Mouse (Mus musculus) kidney, embryonic 15.5 days (tissue): Measurements from ENCODE around the gene Gm10392. TPM values are rescaled to one million over a fixed set of nuclear protein-coding genes. Genes with fewer than 3 reads are reported as not detected.
A peak's percentile ranks its signal among the peaks of the same experiment; 100 is the strongest.

ENCODE experiments used
- ATAC-seq: fragments of 200-750 bp; cut with Nextera tagmentation; replicated peaks from 2 replicates; pipeline ENCODE4 v1.8.0; 2017; ENCODE audit warnings: moderate TSS enrichment; ENCODE audit not compliant: low FRiP score
- H3K27ac ChIP-seq: fragments of 300-500 bp; sonication (generic); 2 replicates; pipeline ENCODE4 v1.5.1; 2015; ENCODE audit warnings: mild to moderate bottlenecking, inconsistent platforms
- H3K27me3 ChIP-seq: fragments of 300-500 bp; sonication (generic); 2 replicates; pipeline ENCODE4 v1.6.1; 2015; ENCODE audit warnings: inconsistent platforms
- H3K36me3 ChIP-seq: fragments of 300-500 bp; sonication (generic); 2 replicates; pipeline ENCODE4 v1.6.1; 2015; ENCODE audit warnings: inconsistent platforms
- H3K4me1 ChIP-seq: fragments of 300-500 bp; sonication (generic); 2 replicates; pipeline ENCODE4 v1.6.1; 2015; ENCODE audit warnings: inconsistent platforms
- H3K4me2 ChIP-seq: fragments of 300-500 bp; sonication (generic); 2 replicates; pipeline ENCODE4 v1.6.1; 2015; ENCODE audit warnings: moderate library complexity, mild to moderate bottlenecking, inconsistent platforms
- H3K4me3 ChIP-seq: fragments of 300-500 bp; sonication (generic); replicated peaks from 2 replicates; pipeline ENCODE4 v1.5.1; 2015; ENCODE audit warnings: mild to moderate bottlenecking, inconsistent platforms
- H3K9ac ChIP-seq: fragments of 300-500 bp; sonication (generic); 2 replicates; pipeline ENCODE4 v1.6.1; 2015; ENCODE audit warnings: mild to moderate bottlenecking, inconsistent platforms
- H3K9me3 ChIP-seq: fragments of 300-500 bp; sonication (generic); replicated peaks from 2 replicates; pipeline ENCODE4 v1.6.1; 2016; ENCODE audit warnings: inconsistent platforms
- WGBS: fragments of 180-500 bp; shearing (Covaris S2); methylation state at CpG from one replicate; pipeline ENCODE4 v1.1.7; 2015; ENCODE audit warnings: mixed read lengths; 5-methylcytosine and 5-hydroxymethylcytosine counted together
- polyA plus RNA-seq: library from polyadenylated mRNA; unstranded; fragments of >200 nt; fragmentation: Nextera tagmentation; extraction: Ambion mirVana; gene quantifications from 2 replicates; pipeline ENCODE4 v1.2.1, GENCODE M21; 2015

The Gm10392 gene
- polyA plus RNA-seq, 1 experiment from 2014 or later = 0.27 TPM

- Histone ChIP-seq H3K27ac (no peak overlapping the region), H3K9ac (no peak overlapping the region), H3K4me3 (no peak overlapping the region), H3K36me3 (peaks cover 85% of the 10 kb centered on the region), H3K27me3 (no peaks in the 10 kb centered on the region), H3K9me3 (no peaks in the 10 kb centered on the region), H3K4me1 (peaks cover 40% of the 10 kb centered on the region), H3K4me2 (no peak overlapping the region)
- WGBS = 86% methylated on average over 22 of the region's 22 CpGs
- ATAC-seq = no peak
These were observed 13.6 kb downstream of the Gm10392 start for GRCm38 (mm10) chr11:77505291-77505980.

DNA sequence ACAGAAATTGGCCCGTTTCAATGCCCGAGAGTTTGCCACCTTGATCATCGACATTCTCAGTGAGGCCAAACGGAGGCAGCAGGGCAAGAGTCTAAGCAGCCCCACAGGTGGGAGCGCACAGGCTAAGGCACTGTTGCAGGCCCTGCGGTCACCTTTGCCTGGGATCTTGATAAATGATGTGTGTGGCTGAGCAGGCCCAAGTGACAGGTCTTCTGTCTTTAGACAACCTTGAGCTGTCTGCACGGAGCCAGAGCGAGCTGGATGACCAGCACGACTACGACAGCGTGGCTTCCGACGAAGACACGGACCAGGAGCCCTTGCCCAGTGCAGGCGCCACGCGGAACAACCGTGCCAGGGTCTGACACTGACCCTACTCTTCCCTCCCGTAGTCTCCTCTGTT, 14.6 kb downstream of the Gm10392 start:
- H3K9me3 ChIP-seq = no peaks in the 10 kb centered on the region
- H3K27ac ChIP-seq = no peak overlapping the region
- H3K4me1 ChIP-seq = peaks cover 34% of the 10 kb centered on the region
- 95% methylated on average over 19 of the region's 19 CpGs for WGBS
- H3K4me2 ChIP-seq = no peak overlapping the region
- H3K4me3 ChIP-seq = no peak overlapping the region
- H3K36me3 ChIP-seq = peaks cover 92% of the 10 kb centered on the region
- no peak for ATAC-seq
- H3K9ac ChIP-seq = no peak overlapping the region
- no peaks in the 10 kb centered on the region for H3K27me3 ChIP-seq

DNA sequence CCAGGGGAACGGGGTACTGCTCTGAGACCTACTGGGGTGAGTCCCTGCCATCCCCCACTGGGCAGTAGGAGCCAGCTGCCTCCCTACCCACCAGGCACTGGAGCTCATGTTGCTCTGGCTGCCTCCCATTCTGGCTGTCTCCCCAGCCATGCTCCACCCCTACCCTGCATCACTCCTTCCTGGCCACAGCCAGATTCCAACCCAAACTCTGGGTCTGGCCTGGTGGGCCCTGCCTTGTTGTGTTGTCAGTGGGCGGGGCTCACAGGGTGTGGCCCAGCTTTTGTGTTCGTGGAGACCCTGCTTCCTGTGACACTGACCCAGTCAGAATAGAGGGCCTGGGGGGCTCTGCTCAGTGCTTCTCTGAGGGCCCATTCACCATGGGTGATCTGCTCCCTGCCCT, 15.5 kb downstream of the Gm10392 start:
- 64% methylated on average over 3 of the region's 3 CpGs for WGBS
- H3K9ac ChIP-seq = no peak overlapping the region
- H3K4me2 ChIP-seq = no peak overlapping the region
- ATAC-seq = no peak
- no peak overlapping the region for H3K27ac ChIP-seq
- H3K36me3 ChIP-seq = peaks cover 88% of the 10 kb centered on the region
- no peak overlapping the region for H3K4me3 ChIP-seq
- no peaks in the 10 kb centered on the region for H3K9me3 ChIP-seq
- peaks cover 30% of the 10 kb centered on the region for H3K4me1 ChIP-seq
- no peaks in the 10 kb centered on the region for H3K27me3 ChIP-seq

DNA sequence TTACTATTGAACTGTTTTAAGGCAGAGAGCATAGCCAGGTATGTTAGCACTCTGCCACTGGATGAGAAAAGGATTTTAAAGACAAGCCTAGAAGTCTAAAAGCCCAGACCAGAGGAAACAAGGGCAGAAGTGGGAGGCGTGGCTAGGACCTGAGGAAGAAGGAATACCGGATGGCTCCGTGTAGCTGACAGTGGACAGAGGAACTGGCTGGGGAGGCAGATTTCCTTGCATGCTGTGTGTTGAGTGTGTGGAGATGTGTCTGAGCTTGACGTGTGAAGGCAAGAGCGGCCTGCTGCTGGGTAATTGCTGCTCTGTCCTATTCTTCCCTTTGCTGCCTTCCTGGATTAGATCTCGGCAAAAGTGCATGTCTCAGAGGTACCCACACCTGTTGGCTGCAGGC, 16.5 kb downstream of the Gm10392 start:
- no peak for ATAC-seq
- WGBS = 76% methylated on average over 6 of the region's 6 CpGs
- peaks cover 83% of the 10 kb centered on the region for H3K36me3 ChIP-seq

DNA sequence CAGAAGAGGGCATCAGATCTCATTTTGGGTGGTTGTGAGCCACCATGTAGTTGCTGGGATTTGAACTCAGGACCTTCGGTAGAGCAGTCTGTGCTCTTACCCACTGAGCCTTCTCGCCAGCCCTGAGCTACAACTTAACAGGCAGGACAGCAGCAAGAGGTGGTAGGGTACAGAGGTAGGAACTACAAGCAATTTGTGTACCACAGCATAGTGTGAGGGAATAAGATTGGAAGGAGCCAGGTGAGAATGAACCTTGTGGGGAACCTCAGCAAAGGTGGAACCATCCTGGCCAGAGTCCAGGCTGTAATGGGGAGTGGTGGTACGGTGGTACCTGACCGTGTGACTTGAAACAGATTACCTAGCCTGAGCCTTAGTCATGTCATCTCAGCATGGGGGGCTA, 17.0 kb downstream of the Gm10392 start:
- 93% methylated on average over 4 of the region's 4 CpGs for WGBS
- H3K4me2 ChIP-seq = no peak overlapping the region
- H3K27me3 ChIP-seq = no peaks in the 10 kb centered on the region
- H3K36me3 ChIP-seq = peaks cover 77% of the 10 kb centered on the region
- H3K9me3 ChIP-seq = no peaks in the 10 kb centered on the region
- ATAC-seq = no peak
- H3K4me3 ChIP-seq = no peak overlapping the region
- peaks cover 41% of the 10 kb centered on the region for H3K4me1 ChIP-seq
- H3K27ac ChIP-seq = no peak overlapping the region
- H3K9ac ChIP-seq = no peak overlapping the region

More for the DNA sequence above, 16.5 kb downstream of the Gm10392 start:
- H3K9ac ChIP-seq = no peak overlapping the region
- H3K4me3 ChIP-seq = no peak overlapping the region
- H3K27ac ChIP-seq = no peak overlapping the region
- no peaks in the 10 kb centered on the region for H3K9me3 ChIP-seq
- no peak overlapping the region for H3K4me2 ChIP-seq
- no peaks in the 10 kb centered on the region for H3K27me3 ChIP-seq
- H3K4me1 ChIP-seq = peaks cover 35% of the 10 kb centered on the region

- Histone ChIP-seq H3K27ac (0 out of 2 replicates have a peak overlapping the region, but pooled peaks have one; percentile 23), H3K4me2 (no peak overlapping the region), H3K27me3 (no peaks in the 10 kb centered on the region), H3K36me3 (peaks cover 72% of the 10 kb centered on the region), H3K4me3 (no peak overlapping the region), H3K9ac (no peak overlapping the region), H3K4me1 (peaks cover 44% of the 10 kb centered on the region), H3K9me3 (no peaks in the 10 kb centered on the region)
- ATAC-seq = no peak
- 35% methylated on average over 5 of the region's 5 CpGs for WGBS
These were observed 17.6 kb downstream of the Gm10392 start for GRCm38 (mm10) chr11:77501392-77501791.

DNA sequence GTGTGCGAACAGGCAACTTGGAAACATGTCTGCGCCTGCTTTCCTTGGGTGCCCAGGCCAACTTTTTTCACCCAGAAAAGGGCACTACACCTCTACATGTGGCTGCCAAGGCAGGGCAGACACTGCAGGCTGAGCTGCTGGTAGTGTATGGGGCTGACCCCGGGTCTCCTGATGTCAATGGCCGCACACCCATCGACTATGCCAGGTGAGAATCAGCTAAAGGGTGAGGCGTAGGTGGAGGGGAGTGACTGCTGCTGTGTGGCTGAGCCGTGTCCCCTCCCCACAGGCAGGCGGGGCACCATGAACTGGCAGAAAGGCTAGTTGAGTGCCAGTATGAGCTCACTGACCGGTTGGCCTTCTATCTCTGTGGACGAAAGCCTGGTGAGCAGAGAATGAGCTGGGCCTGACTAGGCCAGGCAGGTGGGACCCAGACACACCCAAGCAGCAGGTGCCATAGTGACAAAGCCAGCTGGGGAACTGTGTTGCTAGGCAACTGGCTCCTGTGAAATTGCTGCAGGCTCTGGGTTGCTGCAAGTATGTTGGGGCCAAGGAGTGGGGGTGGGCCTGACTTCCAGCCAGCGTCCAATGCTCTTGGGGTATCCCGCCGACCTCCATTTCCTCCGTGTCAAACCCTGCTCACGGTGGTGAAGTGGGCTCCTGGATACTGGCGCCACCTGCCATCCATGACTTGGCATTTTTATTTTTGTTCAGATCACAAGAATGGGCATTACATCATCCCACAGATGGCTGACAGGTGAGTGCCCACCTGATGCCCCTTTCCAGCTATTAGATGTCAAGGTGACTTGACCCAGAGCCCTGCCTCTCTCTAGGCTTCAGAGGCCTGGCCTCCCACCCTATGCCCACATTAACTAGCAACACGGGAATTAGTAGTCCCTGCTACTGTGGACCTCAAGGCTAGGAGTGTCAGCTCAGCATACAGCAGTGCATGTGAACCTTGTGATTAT, 18.4 kb downstream of the Gm10392 start:
- 80% methylated on average over 17 of the region's 17 CpGs for WGBS
- Histone ChIP-seq H3K27ac (peak overlapping the region; percentile 23; the same call in 1 of the 2 replicates), H3K4me3 (no peak overlapping the region), H3K9me3 (no peaks in the 10 kb centered on the region), H3K9ac (no peak overlapping the region), H3K4me1 (peaks cover 52% of the 10 kb centered on the region), H3K4me2 (no peak overlapping the region), H3K27me3 (no peaks in the 10 kb centered on the region), H3K36me3 (peaks cover 67% of the 10 kb centered on the region)
- ATAC-seq = no peak

DNA sequence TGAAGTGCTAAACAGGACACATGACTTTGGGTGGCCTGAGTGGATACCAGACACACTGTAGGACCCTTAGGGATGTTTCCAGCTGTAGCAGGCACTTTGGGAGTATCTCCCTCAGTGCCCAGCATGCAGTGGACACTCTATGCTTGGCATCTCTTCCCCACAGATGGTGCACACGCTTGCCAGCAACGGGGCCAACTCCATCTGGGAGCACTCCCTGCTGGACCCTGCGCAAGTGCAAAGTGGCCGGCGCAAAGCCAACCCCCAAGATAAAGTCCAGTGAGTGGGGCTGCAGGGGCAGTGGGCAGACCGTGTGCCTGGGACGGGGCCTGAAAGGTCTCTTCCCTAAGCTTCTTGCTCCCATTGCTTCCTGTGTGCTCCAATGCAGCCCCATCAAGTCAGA, 19.6 kb downstream of the Gm10392 start:
- no peak for ATAC-seq
- Histone ChIP-seq H3K36me3 (peaks cover 54% of the 10 kb centered on the region), H3K9ac (no peak overlapping the region), H3K27ac (no peak overlapping the region), H3K27me3 (no peaks in the 10 kb centered on the region), H3K9me3 (no peaks in the 10 kb centered on the region), H3K4me2 (no peak overlapping the region), H3K4me3 (no peak overlapping the region), H3K4me1 (peaks cover 65% of the 10 kb centered on the region)
- WGBS = 89% methylated on average over 7 of the region's 7 CpGs

DNA sequence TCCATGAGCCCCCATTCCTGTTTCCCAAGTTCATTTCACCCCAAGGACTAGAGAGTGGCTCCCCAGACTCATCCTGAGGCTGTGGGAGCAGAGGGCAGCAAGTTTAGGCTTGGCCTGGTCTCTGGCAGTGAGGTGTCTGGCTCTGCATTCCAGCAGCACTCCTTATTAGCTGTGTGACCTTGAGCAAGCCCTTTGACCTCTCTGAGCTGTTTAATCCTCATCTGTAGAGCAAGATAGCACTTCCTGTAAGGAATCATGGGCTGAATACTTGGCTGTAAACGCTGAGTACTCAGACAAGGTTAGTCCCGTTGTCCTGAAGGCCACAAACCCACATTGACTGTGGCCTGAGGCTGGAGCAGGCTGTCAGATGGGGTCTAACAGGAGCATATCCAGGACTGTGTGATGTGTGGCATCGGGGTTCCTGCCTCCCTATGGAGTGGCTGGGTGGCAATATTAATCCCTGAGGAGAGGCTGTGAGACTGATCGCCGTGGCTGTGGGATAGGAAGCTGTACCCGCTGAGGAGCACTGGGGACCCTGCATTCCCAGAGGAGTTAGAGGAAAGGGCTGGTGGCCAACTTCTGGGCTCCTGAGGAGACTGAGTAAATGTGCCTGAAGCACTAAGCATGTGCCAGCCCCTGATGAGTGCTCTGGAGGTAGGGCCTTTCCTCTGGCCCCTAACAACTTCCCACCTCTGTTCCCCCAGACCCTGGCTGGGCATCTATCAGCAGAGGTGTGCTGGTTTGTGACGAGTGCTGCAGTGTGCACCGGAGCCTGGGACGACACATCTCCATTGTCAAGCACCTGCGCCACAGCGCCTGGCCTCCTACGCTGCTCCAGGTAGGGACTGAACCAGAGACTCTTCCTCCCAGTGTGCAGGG, 20.5 kb downstream of the Gm10392 start:
- H3K27me3 ChIP-seq = no peaks in the 10 kb centered on the region
- H3K9me3 ChIP-seq = no peaks in the 10 kb centered on the region
- peak overlapping the region; percentile 86 for H3K27ac ChIP-seq
- 82% methylated on average over 12 of the region's 12 CpGs for WGBS
- no peak overlapping the region for H3K4me2 ChIP-seq
- H3K4me1 ChIP-seq = peaks cover 70% of the 10 kb centered on the region
- ATAC-seq = no peak
- no peak overlapping the region for H3K4me3 ChIP-seq
- H3K9ac ChIP-seq = no peak overlapping the region
- H3K36me3 ChIP-seq = peaks cover 46% of the 10 kb centered on the region

GRCm38 (mm10) chr11:77497851-77498250, 21.1 kb downstream of the Gm10392 start:
- Histone ChIP-seq H3K36me3 (peaks cover 39% of the 10 kb centered on the region), H3K4me2 (peak overlapping the region; percentile 5; the same call in 1 of the 2 replicates), H3K27ac (peak overlapping the region; percentile 86), H3K4me3 (no peak overlapping the region), H3K4me1 (peaks cover 66% of the 10 kb centered on the region), H3K9me3 (no peaks in the 10 kb centered on the region), H3K9ac (no peak overlapping the region), H3K27me3 (no peaks in the 10 kb centered on the region)
- no peak for ATAC-seq
- 44% methylated on average over 4 of the region's 4 CpGs for WGBS

DNA sequence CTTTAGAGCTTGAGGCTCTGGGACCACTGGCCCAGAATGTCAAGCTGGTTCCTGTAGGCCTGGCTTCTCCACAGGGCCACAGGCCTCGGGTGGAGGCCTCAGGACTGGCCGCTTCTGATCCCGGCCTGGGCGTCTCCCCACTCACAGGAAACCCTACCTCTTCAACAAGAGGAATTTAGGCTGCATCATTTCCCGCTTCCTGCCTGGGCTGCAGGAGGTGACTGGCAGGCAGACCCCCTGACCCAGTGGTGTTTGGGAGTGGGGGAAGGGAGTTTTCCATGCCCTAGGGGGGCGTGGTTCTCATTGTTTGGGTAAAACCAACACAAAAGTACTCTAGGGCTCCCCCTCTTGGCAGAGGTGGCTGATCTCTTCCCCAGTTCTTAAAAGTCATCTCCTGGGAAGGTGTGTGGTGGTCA, 21.6 kb downstream of the Gm10392 start:
- Histone ChIP-seq H3K4me3 (no peak overlapping the region), H3K36me3 (peaks cover 34% of the 10 kb centered on the region), H3K27me3 (no peaks in the 10 kb centered on the region), H3K27ac (peak overlapping the region; percentile 86), H3K4me1 (peaks cover 69% of the 10 kb centered on the region), H3K9ac (no peak overlapping the region), H3K9me3 (no peaks in the 10 kb centered on the region), H3K4me2 (peak overlapping the region; percentile 5; the same call in 1 of the 2 replicates)
- no peak for ATAC-seq
- WGBS = 21% methylated on average over 6 of the region's 6 CpGs
